Comparison of ENCODE assay signal across 25 mouse cellular contexts in genomic region chr11:40603008-40603407, GRCm38 (mm10).
"Had no signal": no experiment of that assay in that cellular context is flagged by ENCODE, and none has a peak within 500 bp of the region (broad histone marks: within the 10 kb centered on the region; RNA-seq: fewer than 3 reads in every experiment).

No protein-coding gene starts in this region.

- H3K9ac ChIP-seq: heart, embryonic 13.5 days; heart, embryonic 15.5 days; hindbrain, embryonic 15.5 days; kidney, embryonic 15.5 days; limb, embryonic 12.5 days; liver, embryonic 13.5 days had no signal

- DNase-seq: gastrocnemius, postnatal 14 days; gastrocnemius, postnatal 36 days; heart, adult 11 months; heart, adult 2 months; heart, postnatal 14 days; heart, postnatal 36 days; kidney, adult 11 months; kidney, adult 2 months; kidney, adult 9 months; kidney, postnatal 14 days; kidney, postnatal 36 days; liver; liver, embryonic 13.5 days had no signal

- ATAC-seq: hindbrain, postnatal 0 days; intestine, embryonic 16.5 days had no signal

- H3K4me3 ChIP-seq: heart, adult 2 months; heart, embryonic 13.5 days; heart, embryonic 15.5 days; hindbrain, embryonic 15.5 days; kidney, embryonic 15.5 days; left cerebral cortex, adult 2 months; limb, embryonic 10.5 days; limb, embryonic 12.5 days; liver, embryonic 13.5 days had no signal

- H3K27ac ChIP-seq: heart, adult 2 months; heart, embryonic 13.5 days; heart, embryonic 15.5 days; hindbrain, embryonic 15.5 days; hindbrain, postnatal 0 days; kidney, embryonic 15.5 days; kidney, postnatal 0 days; left cerebral cortex, adult 2 months; limb, embryonic 10.5 days; limb, embryonic 12.5 days; liver, embryonic 13.5 days had no signal

- H3K4me2 ChIP-seq: heart, embryonic 11.5 days; heart, embryonic 13.5 days; heart, embryonic 15.5 days; hindbrain, embryonic 15.5 days; kidney, embryonic 15.5 days; limb, embryonic 12.5 days; liver, embryonic 11.5 days; liver, embryonic 13.5 days had no signal

- H3K36me3 ChIP-seq: heart, embryonic 13.5 days; heart, embryonic 15.5 days; hindbrain, embryonic 15.5 days; kidney, embryonic 15.5 days; limb, embryonic 10.5 days; limb, embryonic 12.5 days; liver, embryonic 13.5 days had no signal

- H3K27me3 ChIP-seq: heart, embryonic 13.5 days; heart, embryonic 15.5 days; hindbrain, embryonic 15.5 days; kidney, embryonic 15.5 days; limb, embryonic 12.5 days; liver, embryonic 13.5 days had no signal

- H3K9me3 ChIP-seq: heart, embryonic 13.5 days; heart, embryonic 15.5 days; hindbrain, embryonic 15.5 days; limb, embryonic 10.5 days; limb, embryonic 12.5 days; liver, embryonic 13.5 days had no signal
